Mouse (Mus musculus): Measurements from ENCODE around the gene Hgfac.

GRCm38 (mm10) chr5:35070314-35070713, 29.0 kb downstream of the Hgfac start:
- TF ChIP-seq USF1 (IDR thresholded peaks at IDR 0.05; ENCODE audit: low read depth, low read length) (no peak), ZNF384 (IDR thresholded peaks at IDR 0.05; ENCODE audit: low read depth, low read length) (no peak), BHLHE40 (IDR thresholded peaks at IDR 0.05; ENCODE audit: low read depth, low read length) (no peak), USF2 (conservative IDR thresholded peaks at IDR 0.05; ENCODE audit: low read depth, low read length) (no peak), POLR2A (IDR thresholded peaks at IDR 0.05; ENCODE audit: low read depth, low read length) (no peak), CTCF (conservative IDR thresholded peaks at IDR 0.05 in 1 of 2, IDR thresholded peaks at IDR 0.05 in 1 of 2; ENCODE audit: low read depth in 2 of 2, low read length in 2 of 2) (no peak), CHD2 (IDR thresholded peaks at IDR 0.05; ENCODE audit: low read length) (no peak), TBP (conservative IDR thresholded peaks at IDR 0.05; ENCODE audit: low read depth, low read length) (no peak), TCF12 (IDR thresholded peaks at IDR 0.05; ENCODE audit: low read depth, low read length) (no peak), KAT2A (IDR thresholded peaks at IDR 0.05; ENCODE audit: insufficient replicate concordance, low read length) (no peak), ZKSCAN1 (IDR thresholded peaks at IDR 0.05; ENCODE audit: borderline replicate concordance, low read depth, low read length) (no peak)

Measured in CH12.LX (cell line).